ENCODE assay signal across 20 mouse cellular contexts in the genomic region with DNA sequence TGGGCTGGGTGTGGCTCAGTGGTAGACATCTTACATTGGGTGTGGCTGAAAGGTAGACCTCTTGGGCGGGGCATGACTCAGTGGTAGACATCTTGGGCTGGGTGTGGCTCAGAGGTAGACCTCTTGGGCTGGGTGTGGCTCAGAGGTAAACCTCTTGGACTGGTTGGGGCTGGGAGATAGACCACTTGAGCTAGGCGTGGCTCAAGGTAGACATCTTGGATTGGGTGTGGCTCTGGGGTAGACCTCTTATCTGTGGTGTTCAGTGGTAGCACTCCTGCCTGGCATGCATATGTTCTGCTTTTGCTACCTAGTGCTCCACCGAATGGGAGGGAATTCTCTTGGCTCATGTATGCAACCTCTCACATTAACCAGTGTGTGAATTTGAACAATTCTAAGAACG. TPM values are rescaled to one million over a fixed set of nuclear protein-coding genes. Genes with fewer than 3 reads are reported as not detected.
A peak's percentile ranks its signal among the peaks of the same experiment; 100 is the strongest.
DNase-seq lines count a peak whose midpoint lies in the region; ATAC-seq and TF ChIP-seq lines count a peak whose summit lies in the region.
"Had no signal": no experiment of that assay in that cellular context is flagged by ENCODE, and none has a peak within 500 bp of the region (broad histone marks: within the 10 kb centered on the region; RNA-seq: fewer than 3 reads in every experiment).

No protein-coding gene starts in this region.

- no peaks in the 10 kb centered on the region for H3K4me1 ChIP-seq in liver, postnatal 0 days (ENCODE audit: insufficient read depth)
- peaks cover 12 to 19% of the 10 kb centered on the region in 2 experiments; a peak in 3 of 4 replicates for H3K4me1 ChIP-seq in ES-E14 (ENCODE audit: control insufficient read depth in 2 of 2, insufficient read depth in 2 of 2, low read length in 2 of 2, poor library complexity in 1 of 2)
- peaks cover 5% of the 10 kb centered on the region; the same call in 1 of the 2 replicates for H3K4me1 ChIP-seq in heart, embryonic 12.5 days (replicated peaks)
- H3K4me1 ChIP-seq in heart, embryonic 10.5 days = 0 out of 2 replicates have a peak, but pooled peaks cover 7% of the 10 kb centered on the region
- H3K4me1 ChIP-seq: forebrain, embryonic 12.5 days had no signal

- DNase-seq in liver, postnatal 0 days = no peak
- DNase-seq in liver (no peak), ES-E14 (ENCODE audit: low read depth, low spot score) (no peak)
- DNase-seq in induced T-regulatory cell, adult 2 months (ENCODE audit: low read depth) = peak; percentile 26
- DNase-seq in lung, postnatal 25 days (ENCODE audit: low spot score) = no peak
- no peak for DNase-seq in heart, embryonic 10.5 days (ENCODE audit: low spot score)
- DNase-seq: adrenal gland, adult 8-10 months; adrenal gland, postnatal 36 days; cerebellum, adult 2 months; cerebellum, postnatal 14 days; gastrocnemius, postnatal 10 days; heart, adult 18-20 months had no signal

- H3K9me3 ChIP-seq in liver, postnatal 0 days (ENCODE audit: low read length) = no peaks in the 10 kb centered on the region
- H3K9me3 ChIP-seq in ES-E14 (ENCODE audit: control insufficient read depth, insufficient read depth, low read depth, low read length) = no peaks in the 10 kb centered on the region
- peaks cover 6% of the 10 kb centered on the region; the same call in 1 of the 2 replicates for H3K9me3 ChIP-seq in heart, embryonic 12.5 days (replicated peaks)
- no peaks in the 10 kb centered on the region for H3K9me3 ChIP-seq in heart, embryonic 10.5 days
- H3K9me3 ChIP-seq: embryonic facial prominence, embryonic 12.5 days; hindbrain, embryonic 10.5 days had no signal

- H3K4me3 ChIP-seq in liver, postnatal 0 days (ENCODE audit: low read depth, low read length) = no peak overlapping the region
- H3K4me3 ChIP-seq in ES-E14 (ENCODE audit: insufficient read depth in 1 of 2, low read depth in 1 of 2, low read length in 2 of 2, poor library complexity in 1 of 2, severe bottlenecking in 1 of 2) = no peak overlapping the region
- no peak overlapping the region for H3K4me3 ChIP-seq in heart, embryonic 12.5 days
- H3K4me3 ChIP-seq in heart, embryonic 10.5 days = no peak overlapping the region
- H3K4me3 ChIP-seq: embryonic facial prominence, embryonic 12.5 days; forebrain, embryonic 12.5 days; hindbrain, embryonic 10.5 days had no signal

- whole genome bisulfite sequencing in liver, postnatal 0 days (ENCODE audit: insufficient replicate concordance) = 66% methylated on average over 4 of the region's 4 CpGs
- 87% methylated on average over 4 of the region's 4 CpGs for WGBS in heart, embryonic 12.5 days
- WGBS in heart, embryonic 10.5 days = 87% methylated on average over 4 of the region's 4 CpGs

- no peaks in the 10 kb centered on the region for H3K27me3 ChIP-seq in liver, postnatal 0 days (ENCODE audit: insufficient read depth, low read length)
- no peaks in the 10 kb centered on the region for H3K27me3 ChIP-seq in heart, embryonic 12.5 days (replicated peaks)
- H3K27me3 ChIP-seq in heart, embryonic 10.5 days (ENCODE audit: insufficient read depth, poor library complexity, severe bottlenecking) = no peaks in the 10 kb centered on the region
- H3K27me3 ChIP-seq: CH12.LX; embryonic facial prominence, embryonic 12.5 days; forebrain, embryonic 12.5 days had no signal

- no peak overlapping the region for H3K27ac ChIP-seq in liver, postnatal 0 days (ENCODE audit: low read depth)
- no peak overlapping the region for H3K27ac ChIP-seq in ES-E14 (ENCODE audit: insufficient read depth, low read depth, low read length, poor library complexity, severe bottlenecking)
- no peak overlapping the region for H3K27ac ChIP-seq in heart, embryonic 12.5 days (ENCODE audit: poor library complexity, severe bottlenecking)
- no peak overlapping the region for H3K27ac ChIP-seq in heart, embryonic 10.5 days
- H3K27ac ChIP-seq: embryonic facial prominence, embryonic 12.5 days; forebrain, embryonic 12.5 days; hindbrain, embryonic 10.5 days; hindbrain, embryonic 14.5 days had no signal

- in situ Hi-C loops in ES-E14 (cut with MboI; ENCODE audit: low sequenced_read_pairs in 2 of 2, unreplicated experiment in 2 of 2) = no loop called here

- TF ChIP-seq CTCF in liver, postnatal 0 days (IDR thresholded peaks at IDR 0.05; ENCODE audit: low read depth) = no peak

- peak; percentile 17; the same call in 1 of the 2 replicates for ATAC-seq in liver, postnatal 0 days
- no peak for ATAC-seq in heart, embryonic 12.5 days (ENCODE audit: insufficient number of reproducible peaks, low FRiP score)
- ATAC-seq: forebrain, embryonic 16.5 days had no signal

- no peaks in the 10 kb centered on the region for H3K36me3 ChIP-seq in liver, postnatal 0 days (replicated peaks; ENCODE audit: insufficient read depth, low read length)
- no peaks in the 10 kb centered on the region for H3K36me3 ChIP-seq in ES-E14 (ENCODE audit: control insufficient read depth, insufficient read depth, low read length, poor library complexity, severe bottlenecking)
- H3K36me3 ChIP-seq in heart, embryonic 12.5 days = no peaks in the 10 kb centered on the region
- H3K36me3 ChIP-seq in heart, embryonic 10.5 days = no peaks in the 10 kb centered on the region
- H3K36me3 ChIP-seq: embryonic facial prominence, embryonic 12.5 days; forebrain, embryonic 12.5 days had no signal

- no peak overlapping the region for H3K4me2 ChIP-seq in liver, postnatal 0 days (ENCODE audit: low read depth, low read length)
- H3K4me2 ChIP-seq in heart, embryonic 12.5 days = no peak overlapping the region
- H3K4me2 ChIP-seq: embryonic facial prominence, embryonic 12.5 days; forebrain, embryonic 12.5 days; heart, embryonic 11.5 days; hindbrain, embryonic 14.5 days had no signal

- no peak overlapping the region for H3K9ac ChIP-seq in liver, postnatal 0 days (replicated peaks)
- H3K9ac ChIP-seq in ES-E14 (ENCODE audit: insufficient read depth, low read depth, low read length, poor library complexity, severe bottlenecking) = no peak overlapping the region
- no peak overlapping the region for H3K9ac ChIP-seq in heart, embryonic 12.5 days
- H3K9ac ChIP-seq: embryonic facial prominence, embryonic 12.5 days; forebrain, embryonic 12.5 days; hindbrain, embryonic 14.5 days had no signal

- TF ChIP-seq EP300 in liver, postnatal 0 days (IDR thresholded peaks at IDR 0.05; ENCODE audit: low read depth) = no peak

TF ChIP-seq in ES-E14, 5 proteins besides CTCF, POLR2A, EP300 and RAD21:
- TF ChIP-seq ZC3H11A (IDR thresholded peaks at IDR 0.05; ENCODE audit: borderline replicate concordance, low read depth, low read length) = no peak
- 0 out of 2 replicates have a peak, but pooled peaks have one; percentile 30 for TF ChIP-seq ZNF384 (IDR thresholded peaks at IDR 0.05; ENCODE audit: low read depth, low read length)
- no peak for TF ChIP-seq MAFK (IDR thresholded peaks at IDR 0.05; ENCODE audit: insufficient read depth, low read depth, low read length)
- TF ChIP-seq HCFC1 (IDR thresholded peaks at IDR 0.05; ENCODE audit: borderline replicate concordance, insufficient read depth, low read length) = no peak
- no peak for TF ChIP-seq CHD2 (IDR thresholded peaks at IDR 0.05; ENCODE audit: low read depth, low read length)

RNA-seq across cellular contexts. Expression of a gene that starts 11.1 kb away (rescaled TPM):
- 0.31 and 0.48 TPM in 2 replicates for polyA plus RNA-seq in liver, postnatal 0 days (2015; fragmentation: Nextera tagmentation; extraction: Ambion mirVana)
- total RNA-seq in ES-E14 (2012; rRNA removed) = 35.3 and 55.6 TPM in 2 replicates
- 14.7 and 15.7 TPM in 2 replicates for polyA plus RNA-seq in heart, embryonic 12.5 days (2016; fragmentation: Nextera tagmentation; extraction: Ambion mirVana)
- polyA plus RNA-seq in heart, embryonic 10.5 days (2016; fragmentation: Nextera tagmentation; extraction: Ambion mirVana) = 14.4 and 28.3 TPM in 2 replicates

Comparison
In these comparisons a context has a peak if more than half of its experiments do, and no peak if none do; other contexts are left out.
1. RNA of a gene that starts 11.1 kb away (polyA plus RNA-seq): 14.4 to 28.3 TPM in heart, embryonic 10.5 days and 14.7 to 15.7 TPM in heart, embryonic 12.5 days; 0.31 to 0.48 TPM in liver, postnatal 0 days; every median in the first group is over 10 times any median in the second.